Mouse (Mus musculus): ENCODE measurements around the gene P2ry12. TPM values are rescaled to one million over a fixed set of nuclear protein-coding genes. Genes with fewer than 3 reads are reported as not detected.

P2ry12 gene
- polyA plus RNA-seq, 1 experiment from 2014 or later = 0.96 TPM

GRCm38 (mm10) chr3:59211784-59212183, 50.9 kb downstream of the P2ry12 start:
- Histone ChIP-seq H3K4me1 (ENCODE audit: control insufficient read depth in 2 of 2, insufficient read depth in 2 of 2, low read length in 2 of 2) (peaks cover 2 to 3% of the 10 kb centered on the region in 2 experiments; a peak in 2 of 4 replicates), H3K27me3 (ENCODE audit: control insufficient read depth, insufficient read depth, low read length) (no peaks in the 10 kb centered on the region), H3K27ac (replicated peaks in 1 of 2; ENCODE audit: control insufficient read depth in 1 of 2, insufficient read depth in 1 of 2, low read depth in 2 of 2, low read length in 2 of 2) (no peak overlapping the region), H3K9me3 (ENCODE audit: control insufficient read depth, low read length) (no peaks in the 10 kb centered on the region), H3K9ac (ENCODE audit: low read length) (no peak overlapping the region), H3K4me3 (ENCODE audit: control insufficient read depth in 1 of 2, insufficient read depth in 1 of 2, low read depth in 1 of 2, low read length in 2 of 2) (no peak overlapping the region), H3K4me2 (ENCODE audit: low read length) (no peak overlapping the region), H3K36me3 (ENCODE audit: control insufficient read depth, insufficient read depth, low read length) (no peaks in the 10 kb centered on the region)
- no peak for ATAC-seq (ENCODE audit: insufficient number of reproducible peaks, insufficient read depth, low FRiP score, low read depth)
- WGBS = 89% methylated on average over 8 of the region's 8 CpGs

GRCm38 (mm10) chr3:59210727-59211126, 51.9 kb downstream of the P2ry12 start, which contains the start of gene P2ry13:
P2ry13 (minus strand) TSS chr3:59210882.
- Histone ChIP-seq H3K27ac (replicated peaks in 1 of 2; ENCODE audit: control insufficient read depth in 1 of 2, insufficient read depth in 1 of 2, low read depth in 2 of 2, low read length in 2 of 2) (no peak within 1 kb of the TSS), H3K36me3 (ENCODE audit: control insufficient read depth, insufficient read depth, low read length) (no peaks in the 10 kb centered on the region), H3K4me3 (ENCODE audit: control insufficient read depth in 1 of 2, insufficient read depth in 1 of 2, low read depth in 1 of 2, low read length in 2 of 2) (no peak within 1 kb of the TSS), H3K4me1 (ENCODE audit: control insufficient read depth in 2 of 2, insufficient read depth in 2 of 2, low read length in 2 of 2) (peaks cover 3% of the 10 kb centered on the region in 2 experiments; a peak in 2 of 4 replicates), H3K27me3 (ENCODE audit: control insufficient read depth, insufficient read depth, low read length) (no peaks in the 10 kb centered on the region), H3K4me2 (ENCODE audit: low read length) (no peak within 1 kb of the TSS), H3K9ac (ENCODE audit: low read length) (no peak within 1 kb of the TSS), H3K9me3 (ENCODE audit: control insufficient read depth, low read length) (no peaks in the 10 kb centered on the region)
- no peak for ATAC-seq (ENCODE audit: insufficient number of reproducible peaks, insufficient read depth, low FRiP score, low read depth)
- WGBS = 89% methylated on average over 6 of the region's 6 CpGs

- Histone ChIP-seq H3K27ac (replicated peaks in 1 of 2; ENCODE audit: control insufficient read depth in 1 of 2, insufficient read depth in 1 of 2, low read depth in 2 of 2, low read length in 2 of 2) (no peak overlapping the region), H3K4me3 (ENCODE audit: control insufficient read depth in 1 of 2, insufficient read depth in 1 of 2, low read depth in 1 of 2, low read length in 2 of 2) (no peak overlapping the region), H3K9ac (ENCODE audit: low read length) (no peak overlapping the region), H3K9me3 (ENCODE audit: control insufficient read depth, low read length) (no peaks in the 10 kb centered on the region), H3K27me3 (ENCODE audit: control insufficient read depth, insufficient read depth, low read length) (no peaks in the 10 kb centered on the region), H3K36me3 (ENCODE audit: control insufficient read depth, insufficient read depth, low read length) (no peaks in the 10 kb centered on the region), H3K4me2 (ENCODE audit: low read length) (no peak overlapping the region), H3K4me1 (ENCODE audit: control insufficient read depth in 2 of 2, insufficient read depth in 2 of 2, low read length in 2 of 2) (peaks cover 8 to 9% of the 10 kb centered on the region in 2 experiments)
- WGBS = 50% methylated on average over 8 of the region's 8 CpGs
- ATAC-seq (ENCODE audit: insufficient number of reproducible peaks, insufficient read depth, low FRiP score, low read depth) = no peak
Observed at GRCm38 (mm10) chr3:59210089-59210488, 52.6 kb downstream of the P2ry12 start.

- H3K36me3 ChIP-seq (ENCODE audit: control insufficient read depth, insufficient read depth, low read length) = no peaks in the 10 kb centered on the region
- H3K9ac ChIP-seq (ENCODE audit: low read length) = no peak overlapping the region
- H3K9me3 ChIP-seq (ENCODE audit: control insufficient read depth, low read length) = no peaks in the 10 kb centered on the region
- no peak overlapping the region for H3K27ac ChIP-seq (replicated peaks in 1 of 2; ENCODE audit: control insufficient read depth in 1 of 2, insufficient read depth in 1 of 2, low read depth in 2 of 2, low read length in 2 of 2)
- H3K27me3 ChIP-seq (ENCODE audit: control insufficient read depth, insufficient read depth, low read length) = no peaks in the 10 kb centered on the region
- no peak overlapping the region for H3K4me2 ChIP-seq (ENCODE audit: low read length)
- no peak for ATAC-seq (ENCODE audit: insufficient number of reproducible peaks, insufficient read depth, low FRiP score, low read depth)
- 65% methylated on average over 4 of the region's 4 CpGs for WGBS
- no peak overlapping the region for H3K4me3 ChIP-seq (ENCODE audit: control insufficient read depth in 1 of 2, insufficient read depth in 1 of 2, low read depth in 1 of 2, low read length in 2 of 2)
- H3K4me1 ChIP-seq (ENCODE audit: control insufficient read depth in 2 of 2, insufficient read depth in 2 of 2, low read length in 2 of 2) = peaks cover 18 to 20% of the 10 kb centered on the region in 2 experiments
Observed at GRCm38 (mm10) chr3:59208650-59209548, 53.8 kb downstream of the P2ry12 start.

- Histone ChIP-seq H3K27me3 (ENCODE audit: control insufficient read depth, insufficient read depth, low read length) (no peaks in the 10 kb centered on the region), H3K9ac (ENCODE audit: low read length) (no peak overlapping the region), H3K27ac (replicated peaks in 1 of 2; ENCODE audit: control insufficient read depth in 1 of 2, insufficient read depth in 1 of 2, low read depth in 2 of 2, low read length in 2 of 2) (peak overlapping the region in 1 of 2 experiments; percentile 74; a peak in 1 of 4 replicates), H3K4me1 (ENCODE audit: control insufficient read depth in 2 of 2, insufficient read depth in 2 of 2, low read length in 2 of 2) (peaks cover 19 to 27% of the 10 kb centered on the region in 2 experiments), H3K4me2 (ENCODE audit: low read length) (no peak overlapping the region), H3K4me3 (ENCODE audit: control insufficient read depth in 1 of 2, insufficient read depth in 1 of 2, low read depth in 1 of 2, low read length in 2 of 2) (no peak overlapping the region), H3K36me3 (ENCODE audit: control insufficient read depth, insufficient read depth, low read length) (no peaks in the 10 kb centered on the region), H3K9me3 (ENCODE audit: control insufficient read depth, low read length) (no peaks in the 10 kb centered on the region)
- WGBS = 78% methylated on average over 4 of the region's 4 CpGs
- no peak for ATAC-seq (ENCODE audit: insufficient number of reproducible peaks, insufficient read depth, low FRiP score, low read depth)
Observed at GRCm38 (mm10) chr3:59205941-59206340, 56.7 kb downstream of the P2ry12 start.

- no peaks in the 10 kb centered on the region for H3K36me3 ChIP-seq (ENCODE audit: control insufficient read depth, insufficient read depth, low read length)
- H3K9ac ChIP-seq (ENCODE audit: low read length) = no peak overlapping the region
- H3K27me3 ChIP-seq (ENCODE audit: control insufficient read depth, insufficient read depth, low read length) = no peaks in the 10 kb centered on the region
- H3K27ac ChIP-seq (replicated peaks in 1 of 2; ENCODE audit: control insufficient read depth in 1 of 2, insufficient read depth in 1 of 2, low read depth in 2 of 2, low read length in 2 of 2) = peak overlapping the region; percentile 74 to 80
- H3K4me1 ChIP-seq (ENCODE audit: control insufficient read depth in 2 of 2, insufficient read depth in 2 of 2, low read length in 2 of 2) = peaks cover 19 to 27% of the 10 kb centered on the region in 2 experiments
- ATAC-seq (ENCODE audit: insufficient number of reproducible peaks, insufficient read depth, low FRiP score, low read depth) = peak; percentile 69
- no peaks in the 10 kb centered on the region for H3K9me3 ChIP-seq (ENCODE audit: control insufficient read depth, low read length)
- H3K4me3 ChIP-seq (ENCODE audit: control insufficient read depth in 1 of 2, insufficient read depth in 1 of 2, low read depth in 1 of 2, low read length in 2 of 2) = no peak overlapping the region
- WGBS = 13% methylated on average over 11 of the region's 11 CpGs
- H3K4me2 ChIP-seq (ENCODE audit: low read length) = peak overlapping the region; percentile 22
Observed at GRCm38 (mm10) chr3:59204719-59205503, 57.8 kb downstream of the P2ry12 start.

- Histone ChIP-seq H3K4me2 (ENCODE audit: low read length) (no peak overlapping the region), H3K9ac (ENCODE audit: low read length) (no peak overlapping the region), H3K36me3 (ENCODE audit: control insufficient read depth, insufficient read depth, low read length) (no peaks in the 10 kb centered on the region), H3K4me3 (ENCODE audit: control insufficient read depth in 1 of 2, insufficient read depth in 1 of 2, low read depth in 1 of 2, low read length in 2 of 2) (no peak overlapping the region), H3K4me1 (ENCODE audit: control insufficient read depth in 2 of 2, insufficient read depth in 2 of 2, low read length in 2 of 2) (peaks cover 19 to 27% of the 10 kb centered on the region in 2 experiments), H3K27me3 (ENCODE audit: control insufficient read depth, insufficient read depth, low read length) (no peaks in the 10 kb centered on the region), H3K9me3 (ENCODE audit: control insufficient read depth, low read length) (no peaks in the 10 kb centered on the region), H3K27ac (replicated peaks in 1 of 2; ENCODE audit: control insufficient read depth in 1 of 2, insufficient read depth in 1 of 2, low read depth in 2 of 2, low read length in 2 of 2) (peak overlapping the region; percentile 74 to 80)
- no peak for ATAC-seq (ENCODE audit: insufficient number of reproducible peaks, insufficient read depth, low FRiP score, low read depth)
- 36% methylated on average over 8 of the region's 8 CpGs for WGBS
Observed at GRCm38 (mm10) chr3:59203802-59204520, 58.7 kb downstream of the P2ry12 start.
